Mouse (Mus musculus) kidney, postnatal 0 days (tissue): ENCODE measurements around the gene Casp9. TPM values are rescaled to one million over a fixed set of nuclear protein-coding genes. Genes with fewer than 3 reads are reported as not detected.

ENCODE experiments used
- ATAC-seq: fragments of 200-750 bp; cut with Nextera tagmentation; replicated peaks from 2 replicates; pipeline ENCODE4 v1.8.0; 2017; ENCODE audit warnings: low read depth, moderate number of reproducible peaks, moderate TSS enrichment, moderate library complexity; ENCODE audit not compliant: low FRiP score
- DNase-seq: peaks from one replicate; pipeline ENCODE4 v3.0.0-alpha.2; 2016; ENCODE audit warnings: low spot score
- H3K27ac ChIP-seq: fragments of 300-500 bp; sonication (generic); 2 replicates; pipeline ENCODE4 v1.5.1; 2014; ENCODE audit warnings: mild to moderate bottlenecking
- H3K27me3 ChIP-seq: fragments of 300-500 bp; sonication (generic); 2 replicates; pipeline ENCODE4 v1.6.1; 2014; ENCODE audit warnings: low read length, mixed read lengths; ENCODE audit not compliant: insufficient read depth
- H3K36me3 ChIP-seq: fragments of 300-500 bp; sonication (generic); 2 replicates; pipeline ENCODE4 v1.6.1; 2014; ENCODE audit warnings: low read length, mixed read lengths; ENCODE audit not compliant: insufficient read depth
- H3K4me1 ChIP-seq: fragments of 300-500 bp; sonication (generic); replicated peaks from 2 replicates; pipeline ENCODE4 v1.6.1; 2014; ENCODE audit warnings: antibody characterized with exemption, low read length, mixed read lengths; ENCODE audit not compliant: insufficient read depth
- H3K4me2 ChIP-seq: fragments of 300-500 bp; sonication (generic); 2 replicates; pipeline ENCODE4 v1.6.1; 2014; ENCODE audit warnings: mild to moderate bottlenecking, low read length, moderate library complexity, mixed read lengths
- H3K4me3 ChIP-seq: fragments of 300-500 bp; sonication (generic); replicated peaks from 2 replicates; pipeline ENCODE4 v1.5.1; 2014; ENCODE audit warnings: low read depth, low read length
- H3K9ac ChIP-seq: fragments of 300-500 bp; sonication (generic); 2 replicates; pipeline ENCODE4 v1.6.1; 2014; ENCODE audit warnings: low read depth, low read length
- H3K9me3 ChIP-seq: fragments of 300-500 bp; sonication (generic); replicated peaks from 2 replicates; pipeline ENCODE4 v1.6.1; 2016; ENCODE audit warnings: low read length, inconsistent platforms, mixed read lengths
- CTCF ChIP-seq: IDR thresholded peaks from 2 replicates; pipeline ENCODE4 v1.5.1; 2016; ENCODE audit warnings: antibody characterized with exemption, low read depth, mild to moderate bottlenecking, moderate library complexity
- WGBS: fragments of 180-500 bp; shearing (Covaris S2); extraction: QIAGEN DNeasy Blood & Tissue Kit; methylation state at CpG from one replicate; pipeline ENCODE4 v1.1.7; 2014; 5-methylcytosine and 5-hydroxymethylcytosine counted together
- polyA plus RNA-seq: library from polyadenylated mRNA; unstranded; fragments of >200 nt; fragmentation: Nextera tagmentation; extraction: Ambion mirVana; gene quantifications from 2 replicates; pipeline ENCODE4 v1.2.1, GENCODE M21; 2015

Casp9 gene
- polyA plus RNA-seq, 1 experiment from 2014 or later: 20.0 TPM

DNA sequence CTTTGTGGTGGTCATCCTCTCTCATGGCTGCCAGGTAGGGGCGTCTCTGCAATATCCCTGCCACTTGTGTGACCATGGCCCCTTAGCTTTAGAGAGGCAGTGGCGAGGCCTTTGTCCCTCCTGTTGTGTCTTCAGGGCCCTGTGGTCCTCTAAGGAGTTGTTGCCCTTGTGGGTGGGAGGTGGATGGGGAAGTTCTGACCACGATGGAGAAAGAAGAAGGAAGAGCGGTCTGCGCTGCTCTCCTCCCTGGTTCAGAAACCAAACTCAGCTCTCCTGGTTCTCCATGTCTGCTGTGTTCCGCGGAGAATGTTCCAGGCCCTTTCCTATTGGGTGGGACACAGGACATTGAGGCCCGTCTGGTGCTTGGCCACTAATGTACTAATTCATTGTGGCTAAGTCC, 12.5 kb downstream of the Casp9 start:
- no peak overlapping the region for H3K4me2 ChIP-seq
- H3K27ac ChIP-seq: no peak overlapping the region
- H3K4me3 ChIP-seq: no peak overlapping the region
- no peaks in the 10 kb centered on the region for H3K9me3 ChIP-seq
- WGBS: 91% methylated on average over 8 of the region's 8 CpGs
- H3K9ac ChIP-seq: no peak overlapping the region
- H3K36me3 ChIP-seq: peaks cover 60% of the 10 kb centered on the region
- no peaks in the 10 kb centered on the region for H3K27me3 ChIP-seq
- H3K4me1 ChIP-seq: no peaks in the 10 kb centered on the region
- TF ChIP-seq CTCF: no peak
- ATAC-seq (no peak), DNase-seq (no peak)

GRCm38 (mm10) chr4:141809850-141810464, 16.5 kb downstream of the Casp9 start:
- H3K9ac ChIP-seq: no peak overlapping the region
- H3K27ac ChIP-seq: no peak overlapping the region
- H3K4me1 ChIP-seq: no peaks in the 10 kb centered on the region
- peaks cover 76% of the 10 kb centered on the region for H3K36me3 ChIP-seq
- 84% methylated on average over 8 of the region's 8 CpGs for WGBS
- TF ChIP-seq CTCF: peak; percentile 72
- H3K9me3 ChIP-seq: no peaks in the 10 kb centered on the region
- H3K4me3 ChIP-seq: no peak overlapping the region
- ATAC-seq (no peak), DNase-seq (peak; percentile 39)
- H3K27me3 ChIP-seq: no peaks in the 10 kb centered on the region
- H3K4me2 ChIP-seq: no peak overlapping the region

DNA sequence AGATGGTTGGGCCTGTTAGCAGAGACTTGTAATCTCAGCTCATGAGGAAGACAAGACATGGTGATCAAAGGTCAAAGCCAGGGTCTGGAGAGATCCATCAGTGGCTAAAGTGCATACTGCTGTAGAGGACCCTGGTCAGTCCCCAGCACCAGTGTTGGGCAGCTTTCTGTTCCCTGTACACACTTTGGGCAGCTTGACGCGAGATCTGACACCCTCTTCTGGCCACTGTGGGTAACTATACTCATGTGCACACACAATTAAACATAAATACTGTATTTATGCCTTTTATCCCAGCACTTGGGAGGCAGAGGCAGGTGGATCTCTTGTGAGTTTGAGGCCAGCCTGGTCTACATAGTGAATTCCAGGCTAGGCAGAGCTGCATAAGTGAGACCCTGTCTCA, 17.6 kb downstream of the Casp9 start:
- H3K27ac ChIP-seq: no peak overlapping the region
- H3K9me3 ChIP-seq: no peaks in the 10 kb centered on the region
- peaks cover 73% of the 10 kb centered on the region for H3K36me3 ChIP-seq
- TF ChIP-seq CTCF: no peak
- H3K27me3 ChIP-seq: no peaks in the 10 kb centered on the region
- no peaks in the 10 kb centered on the region for H3K4me1 ChIP-seq
- H3K9ac ChIP-seq: no peak overlapping the region
- H3K4me3 ChIP-seq: no peak overlapping the region
- ATAC-seq (no peak), DNase-seq (no peak)
- WGBS: 100% methylated on average over 2 of the region's 2 CpGs
- no peak overlapping the region for H3K4me2 ChIP-seq

DNA sequence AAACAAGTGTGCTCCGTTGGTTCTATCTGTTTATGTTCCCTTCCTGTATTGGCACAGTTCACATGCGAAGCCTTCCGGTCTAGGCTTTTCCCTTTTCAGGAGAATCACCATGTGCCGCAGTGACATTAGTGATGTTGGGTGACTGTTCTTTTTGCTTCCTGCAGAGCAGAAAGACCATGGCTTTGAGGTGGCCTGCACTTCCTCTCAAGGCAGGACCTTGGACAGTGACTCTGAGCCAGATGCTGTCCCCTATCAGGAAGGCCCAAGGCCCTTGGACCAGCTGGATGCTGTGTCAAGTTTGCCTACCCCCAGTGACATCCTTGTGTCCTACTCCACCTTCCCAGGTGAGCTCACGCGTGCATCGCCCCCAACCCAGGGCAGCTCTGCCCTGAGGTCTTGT, 18.0 kb downstream of the Casp9 start:
- no peak overlapping the region for H3K9ac ChIP-seq
- DNase-seq (no peak), ATAC-seq (no peak)
- H3K4me3 ChIP-seq: no peak overlapping the region
- H3K27me3 ChIP-seq: no peaks in the 10 kb centered on the region
- no peak overlapping the region for H3K4me2 ChIP-seq
- no peak overlapping the region for H3K27ac ChIP-seq
- H3K36me3 ChIP-seq: peaks cover 71% of the 10 kb centered on the region
- H3K4me1 ChIP-seq: no peaks in the 10 kb centered on the region
- TF ChIP-seq CTCF: no peak
- WGBS: 98% methylated on average over 7 of the region's 7 CpGs
- no peaks in the 10 kb centered on the region for H3K9me3 ChIP-seq

DNA sequence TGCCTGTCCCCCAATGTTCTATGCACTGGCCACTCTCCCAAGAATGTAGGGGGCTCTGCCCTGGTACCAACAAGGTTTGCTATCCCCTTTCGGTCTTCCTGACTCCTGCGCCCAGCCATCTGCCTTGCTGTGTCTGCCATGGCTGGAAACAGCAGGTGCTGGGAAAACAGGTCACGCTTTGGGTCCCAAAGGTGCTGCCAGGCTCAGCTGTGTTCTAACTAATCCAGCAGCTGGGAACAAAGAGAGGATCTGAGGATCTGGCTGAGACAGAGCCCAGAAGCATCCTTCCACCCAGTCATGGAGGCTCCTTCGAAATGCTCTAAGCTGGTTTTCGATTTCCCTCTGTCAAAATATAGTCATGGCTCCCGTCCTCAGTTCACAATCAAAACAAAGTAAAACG, 22.9 kb downstream of the Casp9 start:
- no peaks in the 10 kb centered on the region for H3K9me3 ChIP-seq
- TF ChIP-seq CTCF: no peak
- ATAC-seq: no peak
- no peaks in the 10 kb centered on the region for H3K4me1 ChIP-seq
- no peak overlapping the region for H3K4me2 ChIP-seq
- H3K4me3 ChIP-seq: no peak overlapping the region
- WGBS: 85% methylated on average over 7 of the region's 7 CpGs
- H3K27ac ChIP-seq: no peak overlapping the region
- H3K27me3 ChIP-seq: no peaks in the 10 kb centered on the region
- no peak overlapping the region for H3K9ac ChIP-seq
- H3K36me3 ChIP-seq: peaks cover 26% of the 10 kb centered on the region
- DNase-seq: no peak

- no peak overlapping the region for H3K27ac ChIP-seq
- TF ChIP-seq CTCF: no peak
- no peak overlapping the region for H3K4me2 ChIP-seq
- no peak overlapping the region for H3K9ac ChIP-seq
- no peaks in the 10 kb centered on the region for H3K9me3 ChIP-seq
- H3K36me3 ChIP-seq: peaks cover 23% of the 10 kb centered on the region
- DNase-seq (no peak), ATAC-seq (no peak)
- WGBS: 57% methylated on average over 14 of the region's 14 CpGs
- H3K27me3 ChIP-seq: no peaks in the 10 kb centered on the region
- H3K4me3 ChIP-seq: no peak overlapping the region
- H3K4me1 ChIP-seq: no peaks in the 10 kb centered on the region
These were observed 23.6 kb downstream of the Casp9 start for GRCm38 (mm10) chr4:141816776-141817655.
